Mouse (Mus musculus) hindbrain, embryonic 16.5 days (tissue): ENCODE measurements around the gene Nrde2. TPM values are rescaled to one million over a fixed set of nuclear protein-coding genes. Genes with fewer than 3 reads are reported as not detected.
A peak's percentile ranks its signal among the peaks of the same experiment; 100 is the strongest.
"Not testable (repeated sequence)": the region's sequence is repeated elsewhere in the genome, so short reads cannot be mapped to it uniquely, and the experiment has no call there.

Source experiments
- ATAC-seq: fragments of 200-750 bp; cut with Nextera tagmentation; 2 replicates; pipeline ENCODE4 v1.8.0; 2017; ENCODE audit warnings: moderate TSS enrichment, moderate library complexity
- H3K27ac ChIP-seq: fragments of 300-500 bp; sonication (generic); 2 replicates; pipeline ENCODE4 v1.5.1; 2014; ENCODE audit warnings: low read depth, mild to moderate bottlenecking, control low read depth, low read length, moderate library complexity
- H3K27me3 ChIP-seq: fragments of 300-500 bp; sonication (generic); replicated peaks from 2 replicates; pipeline ENCODE4 v1.6.1; 2014; ENCODE audit warnings: low read length; ENCODE audit not compliant: control insufficient read depth, insufficient read depth
- H3K36me3 ChIP-seq: fragments of 300-500 bp; sonication (generic); 2 replicates; pipeline ENCODE4 v1.6.1; 2014; ENCODE audit warnings: mild to moderate bottlenecking, low read length, moderate library complexity, mixed read lengths; ENCODE audit not compliant: control insufficient read depth, insufficient read depth
- H3K4me1 ChIP-seq: fragments of 300-500 bp; sonication (generic); 2 replicates; pipeline ENCODE4 v1.6.1; 2014; ENCODE audit warnings: low read depth, low read length; ENCODE audit not compliant: control insufficient read depth, insufficient read depth
- H3K4me2 ChIP-seq: fragments of 300-500 bp; sonication (generic); 2 replicates; pipeline ENCODE4 v1.6.1; 2014; ENCODE audit warnings: mild to moderate bottlenecking, low read length, control low read depth, moderate library complexity
- H3K4me3 ChIP-seq: fragments of 300-500 bp; sonication (generic); 2 replicates; pipeline ENCODE4 v1.5.1; 2014; ENCODE audit warnings: mild to moderate bottlenecking, low read length, control low read depth, moderate library complexity
- H3K9ac ChIP-seq: fragments of 300-500 bp; sonication (generic); 2 replicates; pipeline ENCODE4 v1.6.1; 2014; ENCODE audit warnings: low read depth, mild to moderate bottlenecking, control low read depth, low read length, moderate library complexity
- H3K9me3 ChIP-seq: fragments of 300-500 bp; sonication (generic); 2 replicates; pipeline ENCODE4 v1.6.1; 2014; ENCODE audit warnings: mild to moderate bottlenecking, low read length, moderate library complexity; ENCODE audit not compliant: control insufficient read depth
- WGBS: fragments of 180-500 bp; shearing (Covaris S2); extraction: QIAGEN DNeasy Blood & Tissue Kit; methylation state at CpG from one replicate; pipeline ENCODE4 v1.1.7; 2014; 5-methylcytosine and 5-hydroxymethylcytosine counted together
- polyA plus RNA-seq: library from polyadenylated mRNA; unstranded; fragments of >200 nt; fragmentation: Nextera tagmentation; extraction: Ambion mirVana; gene quantifications from 2 replicates; pipeline ENCODE4 v1.2.1, GENCODE M21; 2015

The Nrde2 gene
- polyA plus RNA-seq, 1 experiment from 2014 or later = 11.9 TPM

GRCm38 (mm10) chr12:100184976-100185375, 25.5 kb upstream of the Nrde2 start:
- not testable (repeated sequence) for H3K27ac ChIP-seq, H3K4me2 ChIP-seq, H3K36me3 ChIP-seq, H3K27me3 ChIP-seq, H3K4me1 ChIP-seq, ATAC-seq, H3K4me3 ChIP-seq, H3K9me3 ChIP-seq, H3K9ac ChIP-seq
- 90% methylated on average over 2 of the region's 2 CpGs for WGBS

DNA sequence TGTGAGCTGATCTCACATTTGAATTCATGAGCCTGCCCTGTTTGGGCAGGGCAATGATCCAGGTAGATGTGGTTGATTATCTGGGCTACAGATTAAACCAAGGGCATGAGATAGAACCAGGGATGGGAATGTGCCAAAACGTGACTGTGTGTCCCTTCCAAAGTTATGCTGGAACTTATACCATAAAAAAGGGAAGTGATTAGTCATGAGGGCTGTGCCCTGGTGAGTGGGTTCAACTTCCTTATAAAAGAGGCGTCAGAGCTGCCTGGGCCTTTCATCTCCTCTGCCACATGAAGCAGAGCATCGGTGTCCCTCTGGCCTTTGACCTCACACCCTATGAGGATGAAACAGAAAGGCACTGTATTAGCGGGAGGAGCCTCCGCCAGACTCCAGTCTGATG, 24.5 kb upstream of the Nrde2 start:
- no peaks in the 10 kb centered on the region for H3K36me3 ChIP-seq
- H3K27me3 ChIP-seq = no peaks in the 10 kb centered on the region
- H3K9me3 ChIP-seq = no peaks in the 10 kb centered on the region
- H3K9ac ChIP-seq = no peak overlapping the region
- no peak for ATAC-seq
- H3K4me2 ChIP-seq = no peak overlapping the region
- H3K4me3 ChIP-seq = no peak overlapping the region
- 72% methylated on average over 5 of the region's 5 CpGs for WGBS
- H3K27ac ChIP-seq = no peak overlapping the region
- H3K4me1 ChIP-seq = peaks cover 7% of the 10 kb centered on the region

DNA sequence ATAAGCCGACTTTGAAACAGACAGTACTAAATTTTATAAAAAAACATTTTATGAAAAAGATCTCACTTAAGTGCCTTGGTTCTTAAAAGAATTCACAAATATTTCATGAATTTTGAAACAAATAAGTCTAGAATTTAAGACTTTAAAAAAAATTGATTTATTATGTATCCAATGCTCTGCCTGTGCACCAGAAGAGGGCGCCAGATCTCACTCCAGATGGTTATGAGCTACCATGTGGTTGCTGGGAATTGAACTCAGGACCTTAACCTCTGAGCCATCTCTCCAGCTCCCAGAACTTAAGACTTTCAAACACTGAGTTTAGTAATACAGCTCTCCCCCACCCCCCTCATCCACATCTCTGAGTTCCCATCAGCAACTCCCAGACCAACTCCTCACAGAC, 23.2 kb upstream of the Nrde2 start:
- Histone ChIP-seq H3K36me3 (no peaks in the 10 kb centered on the region), H3K27me3 (no peaks in the 10 kb centered on the region), H3K27ac (no peak overlapping the region), H3K4me3 (no peak overlapping the region), H3K4me2 (no peak overlapping the region), H3K4me1 (peaks cover 4% of the 10 kb centered on the region), H3K9ac (no peak overlapping the region), H3K9me3 (no peaks in the 10 kb centered on the region)
- no peak for ATAC-seq
- 92% methylated on average over 2 of the region's 2 CpGs for whole genome bisulfite sequencing

DNA sequence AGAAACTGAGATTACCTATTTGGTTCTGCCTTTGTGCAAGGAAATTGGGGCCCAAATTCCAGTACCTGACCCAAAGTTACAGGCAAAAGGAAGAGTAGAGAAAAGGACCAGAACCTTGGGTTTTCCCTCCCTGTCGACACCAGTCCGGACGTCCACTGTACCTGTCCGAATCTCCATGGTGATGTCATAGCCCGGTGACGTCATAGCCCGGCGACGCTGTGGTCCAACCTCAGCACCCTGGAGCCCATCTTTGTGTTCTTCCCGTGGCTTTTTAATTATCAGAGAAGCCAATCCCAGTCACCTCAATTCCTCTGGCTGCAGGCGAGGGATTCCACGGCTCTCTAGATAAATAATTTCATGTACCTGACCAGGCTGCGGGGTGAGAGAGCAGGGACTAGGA, 21.3 kb upstream of the Nrde2 start:
- Histone ChIP-seq H3K27me3 (no peaks in the 10 kb centered on the region), H3K4me1 (peaks cover 6% of the 10 kb centered on the region), H3K4me2 (no peak overlapping the region), H3K9ac (no peak overlapping the region), H3K27ac (no peak overlapping the region), H3K9me3 (no peaks in the 10 kb centered on the region), H3K4me3 (no peak overlapping the region), H3K36me3 (no peaks in the 10 kb centered on the region)
- WGBS = 90% methylated on average over 13 of the region's 13 CpGs
- no peak for ATAC-seq

- Histone ChIP-seq H3K4me2 (no peak overlapping the region), H3K9me3 (no peaks in the 10 kb centered on the region), H3K4me1 (peaks cover 5% of the 10 kb centered on the region; the same call in 1 of the 2 replicates), H3K27ac (no peak overlapping the region), H3K36me3 (no peaks in the 10 kb centered on the region), H3K27me3 (no peaks in the 10 kb centered on the region), H3K9ac (no peak overlapping the region), H3K4me3 (no peak overlapping the region)
- ATAC-seq = no peak
- WGBS = 37% methylated on average over 6 of the region's 6 CpGs
These were observed 19.5 kb upstream of the Nrde2 start for GRCm38 (mm10) chr12:100178898-100179440.

- ATAC-seq = peak; percentile 77
- no peak overlapping the region for H3K9ac ChIP-seq
These were observed 17.1 kb upstream of the Nrde2 start for GRCm38 (mm10) chr12:100176469-100177056.

GRCm38 (mm10) chr12:100172481-100172880, 13.0 kb upstream of the Nrde2 start:
- Histone ChIP-seq H3K27me3 (no peaks in the 10 kb centered on the region), H3K27ac (no peak overlapping the region), H3K9ac (no peak overlapping the region), H3K36me3 (no peaks in the 10 kb centered on the region), H3K4me3 (no peak overlapping the region), H3K4me1 (peaks cover 10% of the 10 kb centered on the region), H3K9me3 (no peaks in the 10 kb centered on the region), H3K4me2 (no peak overlapping the region)
- WGBS = 65% methylated on average over 7 of the region's 7 CpGs
- no peak for ATAC-seq

More at GRCm38 (mm10) chr12:100176469-100177056, 17.1 kb upstream of the Nrde2 start:
- peaks cover 5% of the 10 kb centered on the region; the same call in 1 of the 2 replicates for H3K4me1 ChIP-seq
- no peaks in the 10 kb centered on the region for H3K9me3 ChIP-seq
- H3K27me3 ChIP-seq = no peaks in the 10 kb centered on the region
- no peak overlapping the region for H3K4me2 ChIP-seq
- 34% methylated on average over 11 of the region's 11 CpGs for WGBS
- H3K27ac ChIP-seq = peak overlapping the region; percentile 31; the same call in 1 of the 2 replicates
- no peak overlapping the region for H3K4me3 ChIP-seq
- H3K36me3 ChIP-seq = no peaks in the 10 kb centered on the region

GRCm38 (mm10) chr12:100167931-100168871, 8.7 kb upstream of the Nrde2 start:
- ATAC-seq = peak; percentile 76
- Histone ChIP-seq H3K4me2 (peak overlapping the region; percentile 57), H3K36me3 (no peaks in the 10 kb centered on the region), H3K27ac (peak overlapping the region; percentile 70), H3K9me3 (no peaks in the 10 kb centered on the region), H3K27me3 (no peaks in the 10 kb centered on the region), H3K4me3 (peak overlapping the region; percentile 23), H3K4me1 (peaks cover 8% of the 10 kb centered on the region), H3K9ac (peak overlapping the region; percentile 61)
- WGBS = 12% methylated on average over 27 of the region's 28 CpGs

- H3K27me3 ChIP-seq = no peaks in the 10 kb centered on the region; the same call in 1 of the 2 replicates
- H3K4me3 ChIP-seq = no peak overlapping the region
- H3K36me3 ChIP-seq = no peaks in the 10 kb centered on the region
- H3K27ac ChIP-seq = peak overlapping the region; percentile 70
- no peak for ATAC-seq
- no peak overlapping the region for H3K9ac ChIP-seq
- no peak overlapping the region for H3K4me2 ChIP-seq
- 75% methylated on average over 1 of the region's 1 CpGs for WGBS
- H3K4me1 ChIP-seq = peaks cover 8% of the 10 kb centered on the region
- no peaks in the 10 kb centered on the region for H3K9me3 ChIP-seq
These were observed 8.0 kb upstream of the Nrde2 start for GRCm38 (mm10) chr12:100167502-100167901.
